Mouse (Mus musculus): ENCODE measurements around the gene Spry1. TPM values are rescaled to one million over a fixed set of nuclear protein-coding genes. Genes with fewer than 3 reads are reported as not detected.
"Not testable (repeated sequence)": the region's sequence is repeated elsewhere in the genome, so short reads cannot be mapped to it uniquely, and the experiment has no call there.

Spry1 gene
- 47.3 and 50.2 TPM in 2 replicates for polyA plus RNA-seq (2012; rRNA removed)

GRCm38 (mm10) chr3:37639690-37640089 lies at the start of gene Spry1:
Gene Spry1, plus strand, starts transcription at chr3:37639947.
- Histone ChIP-seq H3K4me1 (ENCODE audit: control insufficient read depth, insufficient read depth, low read length) (no peaks in the 10 kb centered on the region), H3K4me3 (ENCODE audit: insufficient read depth, low read depth, low read length) (peak within 1 kb of the TSS; percentile 79), H3K27ac (ENCODE audit: insufficient read depth, low read depth, low read length) (peak within 1 kb of the TSS; percentile 76), H3K27me3 (replicated peaks; ENCODE audit: control insufficient read depth, insufficient read depth, low read length) (no peaks in the 10 kb centered on the region), H3K36me3 (ENCODE audit: control insufficient read depth, insufficient read depth, low read length) (peaks cover 1% of the 10 kb centered on the region; the same call in 1 of the 2 replicates)
- TF ChIP-seq POLR2A (IDR thresholded peaks at IDR 0.05; ENCODE audit: low read depth, low read length): no peak
- 0 out of 2 replicates have a peak, but pooled peaks have one; percentile 11 for TF ChIP-seq CTCF (conservative IDR thresholded peaks at IDR 0.05; ENCODE audit: insufficient read depth, insufficient read length, low read depth, low read length)
- under 1% methylated on average over 38 of the region's 38 CpGs for WGBS
- peak; percentile 98 for DNase-seq

- no peak for TF ChIP-seq POLR2A (IDR thresholded peaks at IDR 0.05; ENCODE audit: low read depth, low read length)
- TF ChIP-seq CTCF (conservative IDR thresholded peaks at IDR 0.05; ENCODE audit: insufficient read depth, insufficient read length, low read depth, low read length): no peak
- Histone ChIP-seq H3K27me3 (replicated peaks; ENCODE audit: control insufficient read depth, insufficient read depth, low read length) (no peaks in the 10 kb centered on the region), H3K4me3 (ENCODE audit: insufficient read depth, low read depth, low read length) (no peak overlapping the region), H3K27ac (ENCODE audit: insufficient read depth, low read depth, low read length) (no peak overlapping the region), H3K36me3 (ENCODE audit: control insufficient read depth, insufficient read depth, low read length) (no peaks in the 10 kb centered on the region), H3K4me1 (ENCODE audit: control insufficient read depth, insufficient read depth, low read length) (0 out of 2 replicates have a peak, but pooled peaks cover 2% of the 10 kb centered on the region)
- DNase-seq: peak; percentile 76
- WGBS: 55% methylated on average over 10 of the region's 10 CpGs
Observed at GRCm38 (mm10) chr3:37595721-37596120, 44.0 kb upstream of the Spry1 start.

GRCm38 (mm10) chr3:37596519-37596918 lies 43.2 kb upstream of the Spry1 start:
- no peak overlapping the region for H3K27ac ChIP-seq (ENCODE audit: insufficient read depth, low read depth, low read length)
- no peak overlapping the region for H3K4me3 ChIP-seq (ENCODE audit: insufficient read depth, low read depth, low read length)
- no peak for TF ChIP-seq POLR2A (IDR thresholded peaks at IDR 0.05; ENCODE audit: low read depth, low read length)
- WGBS: 60% methylated on average over 6 of the region's 6 CpGs
- H3K4me1 ChIP-seq (ENCODE audit: control insufficient read depth, insufficient read depth, low read length): 0 out of 2 replicates have a peak, but pooled peaks cover 2% of the 10 kb centered on the region
- H3K27me3 ChIP-seq (replicated peaks; ENCODE audit: control insufficient read depth, insufficient read depth, low read length): no peaks in the 10 kb centered on the region
- DNase-seq: no peak
- H3K36me3 ChIP-seq (ENCODE audit: control insufficient read depth, insufficient read depth, low read length): no peaks in the 10 kb centered on the region

GRCm38 (mm10) chr3:37597200-37597599 lies 42.5 kb upstream of the Spry1 start:
- Histone ChIP-seq H3K4me3 (ENCODE audit: insufficient read depth, low read depth, low read length) (no peak overlapping the region), H3K27me3 (replicated peaks; ENCODE audit: control insufficient read depth, insufficient read depth, low read length) (no peaks in the 10 kb centered on the region), H3K27ac (ENCODE audit: insufficient read depth, low read depth, low read length) (no peak overlapping the region), H3K36me3 (ENCODE audit: control insufficient read depth, insufficient read depth, low read length) (no peaks in the 10 kb centered on the region), H3K4me1 (ENCODE audit: control insufficient read depth, insufficient read depth, low read length) (0 out of 2 replicates have a peak, but pooled peaks cover 2% of the 10 kb centered on the region)
- 72% methylated on average over 5 of the region's 5 CpGs for WGBS
- DNase-seq: no peak
- TF ChIP-seq POLR2A (IDR thresholded peaks at IDR 0.05; ENCODE audit: low read depth, low read length): no peak
- TF ChIP-seq CTCF (conservative IDR thresholded peaks at IDR 0.05; ENCODE audit: insufficient read depth, insufficient read length, low read depth, low read length): no peak

GRCm38 (mm10) chr3:37599641-37600040 lies 40.1 kb upstream of the Spry1 start:
- not testable (repeated sequence) for H3K36me3 ChIP-seq (ENCODE audit: control insufficient read depth, insufficient read depth, low read length); H3K27me3 ChIP-seq (replicated peaks; ENCODE audit: control insufficient read depth, insufficient read depth, low read length); H3K4me1 ChIP-seq (ENCODE audit: control insufficient read depth, insufficient read depth, low read length); DNase-seq; H3K4me3 ChIP-seq (ENCODE audit: insufficient read depth, low read depth, low read length); H3K27ac ChIP-seq (ENCODE audit: insufficient read depth, low read depth, low read length)
- 88% methylated on average over 14 of the region's 14 CpGs for WGBS

GRCm38 (mm10) chr3:37602356-37602755 lies 37.4 kb upstream of the Spry1 start:
- Histone ChIP-seq H3K27ac (ENCODE audit: insufficient read depth, low read depth, low read length) (no peak overlapping the region), H3K4me1 (ENCODE audit: control insufficient read depth, insufficient read depth, low read length) (0 out of 2 replicates have a peak, but pooled peaks cover 2% of the 10 kb centered on the region), H3K36me3 (ENCODE audit: control insufficient read depth, insufficient read depth, low read length) (no peaks in the 10 kb centered on the region), H3K27me3 (replicated peaks; ENCODE audit: control insufficient read depth, insufficient read depth, low read length) (no peaks in the 10 kb centered on the region), H3K4me3 (ENCODE audit: insufficient read depth, low read depth, low read length) (no peak overlapping the region)
- no peak for DNase-seq
- TF ChIP-seq CTCF (conservative IDR thresholded peaks at IDR 0.05; ENCODE audit: insufficient read depth, insufficient read length, low read depth, low read length) (no peak), POLR2A (IDR thresholded peaks at IDR 0.05; ENCODE audit: low read depth, low read length) (no peak)
- 95% methylated on average over 9 of the region's 9 CpGs for WGBS

GRCm38 (mm10) chr3:37602890-37603289 lies 36.9 kb upstream of the Spry1 start:
- DNase-seq: no peak
- WGBS: 92% methylated on average over 7 of the region's 7 CpGs
- H3K4me3 ChIP-seq (ENCODE audit: insufficient read depth, low read depth, low read length): no peak overlapping the region
- H3K27ac ChIP-seq (ENCODE audit: insufficient read depth, low read depth, low read length): no peak overlapping the region
- no peaks in the 10 kb centered on the region for H3K36me3 ChIP-seq (ENCODE audit: control insufficient read depth, insufficient read depth, low read length)
- TF ChIP-seq POLR2A (IDR thresholded peaks at IDR 0.05; ENCODE audit: low read depth, low read length) (no peak), CTCF (conservative IDR thresholded peaks at IDR 0.05; ENCODE audit: insufficient read depth, insufficient read length, low read depth, low read length) (no peak)
- H3K4me1 ChIP-seq (ENCODE audit: control insufficient read depth, insufficient read depth, low read length): 0 out of 2 replicates have a peak, but pooled peaks cover 2% of the 10 kb centered on the region
- no peaks in the 10 kb centered on the region for H3K27me3 ChIP-seq (replicated peaks; ENCODE audit: control insufficient read depth, insufficient read depth, low read length)

GRCm38 (mm10) chr3:37603541-37603940 lies 36.2 kb upstream of the Spry1 start:
- TF ChIP-seq POLR2A (IDR thresholded peaks at IDR 0.05; ENCODE audit: low read depth, low read length) (no peak), CTCF (conservative IDR thresholded peaks at IDR 0.05; ENCODE audit: insufficient read depth, insufficient read length, low read depth, low read length) (no peak)
- 0 out of 2 replicates have a peak, but pooled peaks cover 2% of the 10 kb centered on the region for H3K4me1 ChIP-seq (ENCODE audit: control insufficient read depth, insufficient read depth, low read length)
- WGBS: 82% methylated on average over 3 of the region's 3 CpGs
- H3K36me3 ChIP-seq (ENCODE audit: control insufficient read depth, insufficient read depth, low read length): no peaks in the 10 kb centered on the region
- no peak overlapping the region for H3K27ac ChIP-seq (ENCODE audit: insufficient read depth, low read depth, low read length)
- no peak overlapping the region for H3K4me3 ChIP-seq (ENCODE audit: insufficient read depth, low read depth, low read length)
- no peak for DNase-seq
- no peaks in the 10 kb centered on the region for H3K27me3 ChIP-seq (replicated peaks; ENCODE audit: control insufficient read depth, insufficient read depth, low read length)
